Mouse (Mus musculus) embryonic facial prominence, embryonic 12.5 days (tissue): ENCODE results near the gene Tmprss15. TPM values are rescaled to one million over a fixed set of nuclear protein-coding genes. Genes with fewer than 3 reads are reported as not detected.

Experiments
- polyA plus RNA-seq: library from polyadenylated mRNA; unstranded; fragments of >200 nt; fragmentation: Nextera tagmentation; extraction: Ambion mirVana; gene quantifications from 2 replicates; pipeline ENCODE4 v1.2.1, GENCODE M21; 2016

The Tmprss15 gene
- polyA plus RNA-seq, 1 experiment from 2014 or later: not detected

Other genes starting within 250 kb of the Tmprss15 start
- 19.6 and 20.4 TPM in 2 replicates for gene Chodl, start 160.1 kb downstream of the Tmprss15 start, polyA plus RNA-seq